Mouse (Mus musculus): ENCODE data around the gene Ifrd2. TPM values are rescaled to one million over a fixed set of nuclear protein-coding genes. Genes with fewer than 3 reads are reported as not detected.

The Ifrd2 gene
- polyA plus RNA-seq, 1 experiment = 71.2 TPM

DNA sequence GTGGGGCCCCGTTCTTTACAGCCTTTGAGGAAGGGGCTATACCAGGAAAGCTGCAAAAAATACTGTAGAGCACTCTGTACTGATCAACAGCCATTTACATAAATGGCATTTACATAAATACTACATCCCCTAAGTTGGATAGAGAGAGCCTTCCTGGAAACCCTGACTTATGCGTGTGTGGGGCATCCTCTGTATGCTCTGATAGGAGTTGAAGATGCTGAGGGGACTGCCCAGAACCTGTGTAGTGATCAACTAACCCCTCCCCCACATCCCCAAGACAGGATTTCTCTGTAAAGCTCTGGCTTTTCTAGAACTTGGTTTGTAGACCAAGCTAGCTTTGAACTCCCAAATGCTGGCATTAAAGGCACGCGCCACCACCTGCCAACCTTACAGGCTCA lies 22.0 kb downstream of the Ifrd2 start:
- Histone ChIP-seq H3K27ac (ENCODE audit: insufficient read depth, low read length) (no peak overlapping the region), H3K4me3 (ENCODE audit: extremely low read depth, insufficient read depth, insufficient read length) (no peak overlapping the region), H3K4me1 (ENCODE audit: control insufficient read depth, insufficient read depth, insufficient read length) (peaks cover 3% of the 10 kb centered on the region), H3K27me3 (ENCODE audit: control insufficient read depth, insufficient read depth, low read length) (no peaks in the 10 kb centered on the region), H3K36me3 (ENCODE audit: control insufficient read depth, insufficient read depth, low read length) (peaks cover 8% of the 10 kb centered on the region)
- 90% methylated on average over 4 of the region's 4 CpGs for WGBS
- TF ChIP-seq CTCF (IDR thresholded peaks at IDR 0.05; ENCODE audit: extremely low read depth, insufficient read depth, insufficient read length, insufficient replicate concordance) (no peak), POLR2A (IDR thresholded peaks at IDR 0.05; ENCODE audit: low read depth, low read length) (no peak)
- DNase-seq (ENCODE audit: low read depth in 1 of 2, low spot score in 2 of 2) = no peak

DNA sequence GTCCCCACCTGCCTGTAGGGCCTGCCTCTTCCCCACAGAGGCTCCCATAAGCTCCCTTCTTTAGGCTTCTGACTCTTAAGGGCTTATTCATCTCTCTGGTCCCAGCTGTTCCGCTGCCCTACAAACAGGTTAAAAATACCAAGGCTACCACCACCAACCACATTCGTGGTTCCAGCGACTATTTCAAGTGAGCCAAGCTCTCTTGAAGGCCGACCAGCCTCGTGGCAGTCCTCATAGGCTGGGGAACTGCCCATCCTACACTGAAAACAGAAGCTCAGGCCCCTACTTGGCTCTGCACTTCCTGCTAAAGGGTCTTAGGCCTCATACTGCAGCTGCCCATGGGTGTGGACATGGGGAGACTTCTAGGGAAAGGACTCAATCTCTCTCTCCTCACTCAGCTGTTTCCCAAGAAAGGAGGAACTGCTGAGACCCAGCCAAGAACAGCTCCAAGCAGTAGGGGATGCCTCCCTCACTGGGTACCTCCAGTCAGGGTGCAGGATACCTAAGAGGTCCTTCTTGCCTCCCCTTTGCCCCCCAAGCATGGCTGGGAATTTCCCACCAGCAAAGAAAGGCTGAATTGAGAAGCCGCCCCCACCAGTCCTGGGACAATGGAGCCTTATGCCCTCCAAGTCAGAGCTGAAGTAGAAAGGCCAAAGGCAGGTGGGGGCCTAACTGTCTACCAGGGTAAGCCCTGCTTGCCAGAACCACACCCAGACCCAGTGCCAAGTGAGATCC lies 24.2 kb downstream of the Ifrd2 start:
- no peak for DNase-seq (ENCODE audit: low read depth in 1 of 2, low spot score in 2 of 2)
- no peak for TF ChIP-seq POLR2A (IDR thresholded peaks at IDR 0.05; ENCODE audit: low read depth, low read length)
- no peak for TF ChIP-seq CTCF (IDR thresholded peaks at IDR 0.05; ENCODE audit: extremely low read depth, insufficient read depth, insufficient read length, insufficient replicate concordance)
- WGBS = 33% methylated on average over 6 of the region's 6 CpGs
- H3K27ac ChIP-seq (ENCODE audit: insufficient read depth, low read length) = peak overlapping the region; percentile 71
- no peaks in the 10 kb centered on the region for H3K27me3 ChIP-seq (ENCODE audit: control insufficient read depth, insufficient read depth, low read length)
- H3K4me3 ChIP-seq (ENCODE audit: extremely low read depth, insufficient read depth, insufficient read length) = no peak overlapping the region
- peaks cover 30% of the 10 kb centered on the region for H3K36me3 ChIP-seq (ENCODE audit: control insufficient read depth, insufficient read depth, low read length)
- peaks cover 3% of the 10 kb centered on the region; the same call in 1 of the 2 replicates for H3K4me1 ChIP-seq (ENCODE audit: control insufficient read depth, insufficient read depth, insufficient read length)

DNA sequence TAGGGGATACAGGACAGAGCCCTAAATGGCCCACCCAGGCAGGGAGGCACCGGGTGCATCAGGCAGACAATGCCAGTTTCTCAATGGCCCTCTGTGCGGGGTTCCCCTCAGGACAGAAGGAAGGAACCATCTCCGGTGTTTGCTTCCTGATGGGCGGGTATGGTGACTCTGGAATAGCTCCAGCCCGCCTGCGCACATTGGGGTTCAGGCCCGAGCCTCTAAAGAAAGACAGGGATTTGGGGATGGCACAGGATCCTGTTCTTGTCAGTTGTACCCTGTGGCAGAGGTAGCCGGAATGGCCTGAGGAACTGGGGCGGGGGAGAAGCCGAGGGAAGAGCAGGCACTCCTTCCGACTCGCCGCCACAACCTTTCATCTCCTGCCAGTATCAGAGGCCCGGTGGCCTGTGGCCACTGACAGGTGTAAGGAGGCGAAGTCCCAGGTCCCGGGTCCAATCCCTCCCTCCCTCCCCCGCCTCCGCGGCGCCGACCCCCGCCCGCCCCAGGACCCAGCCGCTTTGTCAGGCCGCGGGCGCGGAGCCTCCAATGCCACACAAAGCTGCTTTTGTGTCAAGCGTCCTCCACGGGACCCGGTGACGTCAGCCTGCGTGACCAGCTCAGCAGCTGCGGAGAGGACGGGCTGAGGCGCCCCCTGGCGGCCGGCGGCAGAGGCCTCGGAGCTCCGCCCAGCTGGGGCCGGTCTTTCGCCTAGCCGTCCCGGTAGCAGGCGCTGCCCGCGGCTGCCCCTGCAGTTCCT lies 24.9 kb downstream of the Ifrd2 start:
- peak; percentile 98 for TF ChIP-seq CTCF (IDR thresholded peaks at IDR 0.05; ENCODE audit: extremely low read depth, insufficient read depth, insufficient read length, insufficient replicate concordance)
- TF ChIP-seq POLR2A (IDR thresholded peaks at IDR 0.05; ENCODE audit: low read depth, low read length) = no peak; the same call in 1 of the 2 replicates
- H3K27me3 ChIP-seq (ENCODE audit: control insufficient read depth, insufficient read depth, low read length) = no peaks in the 10 kb centered on the region
- peaks cover 33% of the 10 kb centered on the region for H3K36me3 ChIP-seq (ENCODE audit: control insufficient read depth, insufficient read depth, low read length)
- 2% methylated on average over 40 of the region's 48 CpGs for WGBS
- DNase-seq (ENCODE audit: low read depth in 1 of 2, low spot score in 2 of 2) = peak; percentile 88 to 97
- H3K4me1 ChIP-seq (ENCODE audit: control insufficient read depth, insufficient read depth, insufficient read length) = peaks cover 3% of the 10 kb centered on the region; the same call in 1 of the 2 replicates
- H3K27ac ChIP-seq (ENCODE audit: insufficient read depth, low read length) = peak overlapping the region; percentile 71
- peak overlapping the region; percentile 40 for H3K4me3 ChIP-seq (ENCODE audit: extremely low read depth, insufficient read depth, insufficient read length)

DNA sequence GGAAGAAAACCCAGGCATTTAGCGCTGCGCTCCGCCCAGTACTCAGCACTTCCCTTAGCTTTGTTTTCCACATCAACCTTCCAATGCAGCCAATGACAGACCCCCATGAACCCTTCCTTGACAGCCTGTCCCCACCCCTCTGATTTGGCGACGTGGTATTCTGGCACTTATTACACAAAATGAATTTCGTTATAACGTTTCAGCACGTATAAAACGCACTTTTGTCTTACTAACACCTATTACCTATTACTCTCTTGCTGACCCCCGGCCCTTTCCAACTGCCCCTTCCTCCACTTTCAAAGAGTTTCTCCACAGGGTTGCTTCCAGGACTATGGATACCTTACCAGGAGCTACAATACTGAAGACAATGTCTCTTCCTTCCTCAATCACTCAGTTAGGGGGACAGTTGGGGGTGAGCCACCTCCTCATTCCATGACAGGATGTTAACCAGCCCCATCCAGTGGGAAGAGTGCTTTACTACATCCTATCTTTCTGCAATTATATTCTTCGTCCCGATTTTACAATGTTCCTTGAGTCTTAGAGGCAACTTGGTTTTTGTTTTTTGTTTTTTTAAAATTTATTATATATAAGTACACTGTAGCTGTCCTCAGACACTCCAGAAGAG lies 25.6 kb downstream of the Ifrd2 start:
- peak overlapping the region; percentile 40 for H3K4me3 ChIP-seq (ENCODE audit: extremely low read depth, insufficient read depth, insufficient read length)
- peaks cover 38% of the 10 kb centered on the region for H3K36me3 ChIP-seq (ENCODE audit: control insufficient read depth, insufficient read depth, low read length)
- no peak for DNase-seq (ENCODE audit: low read depth in 1 of 2, low spot score in 2 of 2)
- H3K27ac ChIP-seq (ENCODE audit: insufficient read depth, low read length) = peak overlapping the region; percentile 62
- H3K27me3 ChIP-seq (ENCODE audit: control insufficient read depth, insufficient read depth, low read length) = no peaks in the 10 kb centered on the region
- peaks cover 3% of the 10 kb centered on the region; the same call in 1 of the 2 replicates for H3K4me1 ChIP-seq (ENCODE audit: control insufficient read depth, insufficient read depth, insufficient read length)
- WGBS = 11% methylated on average over 12 of the region's 12 CpGs
- TF ChIP-seq POLR2A (IDR thresholded peaks at IDR 0.05; ENCODE audit: low read depth, low read length) (no peak), CTCF (IDR thresholded peaks at IDR 0.05; ENCODE audit: extremely low read depth, insufficient read depth, insufficient read length, insufficient replicate concordance) (no peak)

DNA sequence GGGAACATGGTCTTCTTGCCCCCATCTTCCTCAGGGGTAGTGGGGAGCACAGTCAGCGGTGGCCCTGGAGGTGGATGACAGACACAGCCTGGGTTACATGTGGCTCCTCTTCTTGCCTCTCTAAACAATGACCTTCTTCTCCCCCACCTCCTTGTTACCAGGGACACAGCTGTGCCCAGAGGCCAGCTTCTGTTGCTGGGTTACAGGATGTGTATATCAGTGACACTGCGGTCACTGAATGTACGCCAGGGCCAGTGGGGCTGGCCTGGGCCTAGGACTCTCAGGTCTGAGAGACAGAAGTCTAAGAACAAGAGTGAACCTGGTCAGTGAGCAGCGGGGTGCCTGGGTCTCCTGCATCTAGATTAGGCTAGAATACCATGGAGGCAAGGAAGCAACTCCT lies 27.6 kb downstream of the Ifrd2 start:
- WGBS = 98% methylated on average over 4 of the region's 4 CpGs
- no peak for DNase-seq (ENCODE audit: low read depth in 1 of 2, low spot score in 2 of 2)
- Histone ChIP-seq H3K4me3 (ENCODE audit: extremely low read depth, insufficient read depth, insufficient read length) (no peak overlapping the region), H3K4me1 (ENCODE audit: control insufficient read depth, insufficient read depth, insufficient read length) (peaks cover 3% of the 10 kb centered on the region; the same call in 1 of the 2 replicates), H3K27me3 (ENCODE audit: control insufficient read depth, insufficient read depth, low read length) (no peaks in the 10 kb centered on the region), H3K36me3 (ENCODE audit: control insufficient read depth, insufficient read depth, low read length) (peaks cover 57% of the 10 kb centered on the region), H3K27ac (ENCODE audit: insufficient read depth, low read length) (no peak overlapping the region)
- TF ChIP-seq CTCF (IDR thresholded peaks at IDR 0.05; ENCODE audit: extremely low read depth, insufficient read depth, insufficient read length, insufficient replicate concordance) = no peak
- no peak for TF ChIP-seq POLR2A (IDR thresholded peaks at IDR 0.05; ENCODE audit: low read depth, low read length)

DNA sequence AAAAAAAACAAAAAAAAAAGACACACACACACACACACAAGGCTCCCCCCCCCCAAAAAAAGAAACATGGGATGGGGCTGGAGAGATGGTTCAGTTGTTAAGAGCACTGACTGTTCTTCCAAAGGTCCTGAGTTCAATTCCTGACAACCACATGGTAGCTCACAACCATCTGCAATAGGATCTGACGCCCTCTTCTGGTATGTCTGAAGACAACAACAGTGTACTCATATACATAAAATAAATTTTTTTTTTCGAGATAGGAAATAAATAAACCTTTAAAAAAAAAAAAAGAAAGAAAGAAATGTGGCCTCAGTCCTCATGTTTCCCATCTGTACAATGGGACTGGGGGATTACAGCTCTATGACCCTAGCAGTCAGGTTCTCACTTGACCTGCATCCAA lies 30.0 kb downstream of the Ifrd2 start:
- WGBS = 74% methylated on average over 2 of the region's 2 CpGs
- Histone ChIP-seq H3K27ac (ENCODE audit: insufficient read depth, low read length) (no peak overlapping the region), H3K36me3 (ENCODE audit: control insufficient read depth, insufficient read depth, low read length) (peaks cover 64% of the 10 kb centered on the region), H3K27me3 (ENCODE audit: control insufficient read depth, insufficient read depth, low read length) (no peaks in the 10 kb centered on the region), H3K4me1 (ENCODE audit: control insufficient read depth, insufficient read depth, insufficient read length) (no peaks in the 10 kb centered on the region), H3K4me3 (ENCODE audit: extremely low read depth, insufficient read depth, insufficient read length) (no peak overlapping the region)
- no peak for TF ChIP-seq CTCF (IDR thresholded peaks at IDR 0.05; ENCODE audit: extremely low read depth, insufficient read depth, insufficient read length, insufficient replicate concordance)
- TF ChIP-seq POLR2A (IDR thresholded peaks at IDR 0.05; ENCODE audit: low read depth, low read length) = no peak
- no peak for DNase-seq (ENCODE audit: low read depth in 1 of 2, low spot score in 2 of 2)
